Mouse (Mus musculus): ENCODE measurements around the gene Hist1h1d. TPM values are rescaled to one million over a fixed set of nuclear protein-coding genes. Genes with fewer than 3 reads are reported as not detected.
A peak's percentile ranks its signal among the peaks of the same experiment; 100 is the strongest.

The Hist1h1d gene
- total and polyA plus RNA-seq, 2 experiments from 2014 or later, result 0.04 to 23.4 TPM

- ATAC-seq (ENCODE audit: low FRiP score) (no peak), DNase-seq (ENCODE audit: low spot score) (no peak)
- TF ChIP-seq CTCF (IDR thresholded peaks at IDR 0.05), result no peak
- Histone ChIP-seq H3K27ac (ENCODE audit: low read depth, low read length) (no peak overlapping the region), H3K4me2 (ENCODE audit: low read depth, low read length, poor library complexity, severe bottlenecking) (no peak overlapping the region), H3K9ac (replicated peaks; ENCODE audit: low read length, poor library complexity, severe bottlenecking) (no peak overlapping the region), H3K36me3 (ENCODE audit: insufficient read depth, low read length) (no peaks in the 10 kb centered on the region), H3K9me3 (ENCODE audit: low read length) (no peaks in the 10 kb centered on the region), H3K4me3 (ENCODE audit: low read depth, low read length) (no peak overlapping the region), H3K4me1 (ENCODE audit: insufficient read depth, low read length) (no peaks in the 10 kb centered on the region), H3K27me3 (ENCODE audit: insufficient read depth, low read length) (no peaks in the 10 kb centered on the region)
- 85% methylated on average over 7 of the region's 7 CpGs for WGBS
Observed at GRCm38 (mm10) chr13:23595622-23596372, 42.7 kb downstream of the Hist1h1d start.

GRCm38 (mm10) chr13:23597957-23598356 lies 44.9 kb downstream of the Hist1h1d start:
- H3K9ac ChIP-seq (replicated peaks; ENCODE audit: low read length, poor library complexity, severe bottlenecking), result no peak overlapping the region
- WGBS, result 6% methylated on average over 9 of the region's 9 CpGs
- no peak overlapping the region for H3K27ac ChIP-seq (ENCODE audit: low read depth, low read length)
- no peak overlapping the region for H3K4me2 ChIP-seq (ENCODE audit: low read depth, low read length, poor library complexity, severe bottlenecking)
- TF ChIP-seq CTCF (IDR thresholded peaks at IDR 0.05), result peak; percentile 88
- H3K36me3 ChIP-seq (ENCODE audit: insufficient read depth, low read length), result no peaks in the 10 kb centered on the region
- no peaks in the 10 kb centered on the region for H3K27me3 ChIP-seq (ENCODE audit: insufficient read depth, low read length)
- H3K4me3 ChIP-seq (ENCODE audit: low read depth, low read length), result no peak overlapping the region
- no peaks in the 10 kb centered on the region for H3K9me3 ChIP-seq (ENCODE audit: low read length)
- no peak for ATAC-seq (ENCODE audit: low FRiP score)
- H3K4me1 ChIP-seq (ENCODE audit: insufficient read depth, low read length), result no peaks in the 10 kb centered on the region
- DNase-seq (ENCODE audit: low spot score), result peak; percentile 79

- TF ChIP-seq CTCF (IDR thresholded peaks at IDR 0.05), result no peak
- DNase-seq (ENCODE audit: low spot score) (no peak), ATAC-seq (ENCODE audit: low FRiP score) (no peak)
- Histone ChIP-seq H3K4me2 (ENCODE audit: low read depth, low read length, poor library complexity, severe bottlenecking) (no peak overlapping the region), H3K27ac (ENCODE audit: low read depth, low read length) (no peak overlapping the region), H3K4me3 (ENCODE audit: low read depth, low read length) (no peak overlapping the region), H3K9me3 (ENCODE audit: low read length) (no peaks in the 10 kb centered on the region), H3K27me3 (ENCODE audit: insufficient read depth, low read length) (no peaks in the 10 kb centered on the region), H3K9ac (replicated peaks; ENCODE audit: low read length, poor library complexity, severe bottlenecking) (no peak overlapping the region), H3K4me1 (ENCODE audit: insufficient read depth, low read length) (no peaks in the 10 kb centered on the region), H3K36me3 (ENCODE audit: insufficient read depth, low read length) (no peaks in the 10 kb centered on the region)
- WGBS, result 82% methylated on average over 7 of the region's 7 CpGs
Observed at GRCm38 (mm10) chr13:23603182-23603699, 50.2 kb downstream of the Hist1h1d start.

GRCm38 (mm10) chr13:23604452-23604851 lies 51.4 kb downstream of the Hist1h1d start:
- Histone ChIP-seq H3K4me3 (ENCODE audit: low read depth, low read length) (no peak overlapping the region), H3K27ac (ENCODE audit: low read depth, low read length) (no peak overlapping the region), H3K4me2 (ENCODE audit: low read depth, low read length, poor library complexity, severe bottlenecking) (no peak overlapping the region), H3K4me1 (ENCODE audit: insufficient read depth, low read length) (no peaks in the 10 kb centered on the region), H3K9ac (replicated peaks; ENCODE audit: low read length, poor library complexity, severe bottlenecking) (no peak overlapping the region), H3K9me3 (ENCODE audit: low read length) (no peaks in the 10 kb centered on the region), H3K36me3 (ENCODE audit: insufficient read depth, low read length) (no peaks in the 10 kb centered on the region), H3K27me3 (ENCODE audit: insufficient read depth, low read length) (no peaks in the 10 kb centered on the region)
- no peak for DNase-seq (ENCODE audit: low spot score)
- ATAC-seq (ENCODE audit: low FRiP score), result no peak
- no peak for TF ChIP-seq CTCF (IDR thresholded peaks at IDR 0.05)
- 92% methylated on average over 3 of the region's 3 CpGs for WGBS

- no peak overlapping the region for H3K9ac ChIP-seq (replicated peaks; ENCODE audit: low read length, poor library complexity, severe bottlenecking)
- DNase-seq (ENCODE audit: low spot score) (no peak), ATAC-seq (ENCODE audit: low FRiP score) (no peak)
- H3K36me3 ChIP-seq (ENCODE audit: insufficient read depth, low read length), result no peaks in the 10 kb centered on the region
- no peak overlapping the region for H3K4me3 ChIP-seq (ENCODE audit: low read depth, low read length)
- no peak overlapping the region for H3K27ac ChIP-seq (ENCODE audit: low read depth, low read length)
- TF ChIP-seq CTCF (IDR thresholded peaks at IDR 0.05), result no peak
- WGBS, result 92% methylated on average over 3 of the region's 3 CpGs
- no peaks in the 10 kb centered on the region for H3K4me1 ChIP-seq (ENCODE audit: insufficient read depth, low read length)
- H3K27me3 ChIP-seq (ENCODE audit: insufficient read depth, low read length), result no peaks in the 10 kb centered on the region
- H3K9me3 ChIP-seq (ENCODE audit: low read length), result no peaks in the 10 kb centered on the region
- no peak overlapping the region for H3K4me2 ChIP-seq (ENCODE audit: low read depth, low read length, poor library complexity, severe bottlenecking)
Observed at GRCm38 (mm10) chr13:23605052-23605451, 52.0 kb downstream of the Hist1h1d start.

GRCm38 (mm10) chr13:23609209-23609608 lies 56.1 kb downstream of the Hist1h1d start:
- Histone ChIP-seq H3K4me3 (ENCODE audit: low read depth, low read length) (no peak overlapping the region), H3K27me3 (ENCODE audit: insufficient read depth, low read length) (no peaks in the 10 kb centered on the region), H3K27ac (ENCODE audit: low read depth, low read length) (no peak overlapping the region), H3K4me2 (ENCODE audit: low read depth, low read length, poor library complexity, severe bottlenecking) (no peak overlapping the region), H3K4me1 (ENCODE audit: insufficient read depth, low read length) (no peaks in the 10 kb centered on the region), H3K9ac (replicated peaks; ENCODE audit: low read length, poor library complexity, severe bottlenecking) (no peak overlapping the region), H3K36me3 (ENCODE audit: insufficient read depth, low read length) (no peaks in the 10 kb centered on the region), H3K9me3 (ENCODE audit: low read length) (no peaks in the 10 kb centered on the region)
- DNase-seq (ENCODE audit: low spot score) (no peak), ATAC-seq (ENCODE audit: low FRiP score) (no peak)
- TF ChIP-seq CTCF (IDR thresholded peaks at IDR 0.05), result no peak
- WGBS, result 91% methylated on average over 4 of the region's 4 CpGs

All from midbrain, postnatal 0 days (tissue).